Mouse (Mus musculus) right cerebral cortex, postnatal 14 days (tissue): ENCODE data around the gene Pth2r.

Source experiments
- DNase-seq: peaks from one replicate; pipeline ENCODE4 v3.0.0; 2022

Pth2r gene

DNA sequence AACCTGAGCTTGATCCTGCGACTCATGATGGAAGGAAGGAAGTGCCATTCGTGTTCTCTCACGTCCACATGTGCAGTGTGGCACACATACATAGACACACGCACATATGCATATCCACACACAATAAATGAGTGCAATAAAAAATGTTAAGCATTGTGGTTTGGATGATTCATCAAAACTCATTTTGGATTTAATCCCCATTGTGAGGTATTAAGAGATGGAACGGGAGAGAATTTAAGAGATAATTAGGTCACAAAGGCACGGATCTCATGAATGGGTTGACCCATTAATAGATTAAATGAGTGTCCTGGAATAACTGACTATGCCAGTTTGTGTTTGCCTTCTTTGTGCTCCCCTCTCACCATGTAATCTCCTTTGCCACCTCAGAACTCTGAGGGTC is at the start of gene Pth2r:
Pth2r (plus strand) TSS at position 301 of the 400 bp plus-strand sequence.
- no peak for DNase-seq

DNA sequence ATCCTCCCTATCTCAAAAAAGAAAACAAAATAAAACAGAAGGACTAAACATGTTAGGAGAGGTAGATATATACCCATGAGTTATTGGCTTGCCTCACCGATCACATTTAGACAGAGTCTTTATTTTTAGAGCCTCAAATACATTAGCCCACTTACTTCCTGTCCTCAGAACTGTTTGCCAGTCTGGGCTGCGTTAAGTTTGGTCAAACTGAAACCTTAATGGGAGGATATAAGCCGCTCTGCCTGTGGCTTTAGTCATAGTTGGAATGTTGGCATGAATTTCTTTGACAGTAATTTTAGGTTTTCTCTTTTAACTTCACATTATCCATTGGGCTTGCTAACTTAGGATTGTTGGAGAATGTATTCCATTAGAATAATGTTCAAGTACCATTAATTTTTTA is 44.1 kb upstream of the Pth2r start:
- DNase-seq, result no peak

DNA sequence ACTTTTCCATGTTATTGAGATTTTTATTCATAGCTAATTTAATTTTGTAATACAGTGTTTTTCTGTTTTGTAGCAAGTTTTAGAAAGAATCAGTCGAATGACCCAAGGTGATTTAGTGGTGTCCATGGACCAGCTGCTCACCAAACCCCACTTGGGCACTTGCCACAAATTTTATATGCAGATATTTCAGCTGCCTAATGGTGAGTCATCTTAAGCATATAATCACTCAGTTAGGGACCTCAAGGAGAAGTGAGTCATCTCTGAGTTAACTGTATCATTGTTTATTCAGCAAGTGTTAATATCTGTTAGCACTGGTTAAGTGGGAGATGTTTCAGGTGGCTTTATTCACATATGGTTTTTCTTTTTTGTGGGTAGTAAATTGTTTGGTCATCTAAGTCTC is 36.2 kb upstream of the Pth2r start:
- DNase-seq, result no peak

DNA sequence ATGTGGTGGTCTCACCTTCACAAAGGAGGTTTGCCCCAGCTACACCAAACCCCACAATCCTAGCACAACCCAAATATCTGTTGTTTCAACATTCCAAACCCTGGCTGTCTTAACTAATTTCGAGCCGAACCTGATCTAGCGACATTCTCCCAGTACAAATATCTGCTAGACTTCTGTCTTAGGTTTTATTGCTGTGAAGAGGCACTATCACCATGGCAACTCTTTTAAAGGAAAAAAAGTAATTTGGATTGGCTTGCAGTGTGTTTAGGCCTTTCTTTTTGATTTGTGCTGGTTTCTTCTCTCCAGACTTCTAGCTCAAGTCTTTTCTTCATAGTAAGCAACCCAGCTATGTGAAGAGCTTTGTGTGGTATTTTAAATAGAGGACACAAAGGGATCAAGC is 1.4 kb upstream of the Pth2r start:
- DNase-seq, result no peak

DNA sequence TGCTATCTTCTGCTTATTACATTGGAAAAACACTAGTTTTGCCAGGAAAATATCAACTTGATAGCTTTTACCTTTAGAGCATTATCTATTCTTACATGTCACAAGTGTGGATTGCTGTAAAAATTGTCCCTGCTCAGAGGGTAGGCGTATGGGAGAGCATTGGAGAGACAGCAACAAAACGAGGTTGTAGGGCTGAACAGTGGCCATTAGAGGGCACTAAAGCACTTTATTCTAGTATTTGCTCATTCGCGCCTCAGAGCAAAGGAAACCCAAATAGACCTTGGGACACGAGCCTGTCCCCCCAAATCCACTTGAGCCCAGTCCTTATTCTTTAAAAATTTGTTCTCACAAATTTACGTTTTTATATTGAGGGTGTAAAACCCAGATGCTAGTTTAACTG is 910 bp downstream of the Pth2r start:
- peak; percentile 43 for DNase-seq

DNA sequence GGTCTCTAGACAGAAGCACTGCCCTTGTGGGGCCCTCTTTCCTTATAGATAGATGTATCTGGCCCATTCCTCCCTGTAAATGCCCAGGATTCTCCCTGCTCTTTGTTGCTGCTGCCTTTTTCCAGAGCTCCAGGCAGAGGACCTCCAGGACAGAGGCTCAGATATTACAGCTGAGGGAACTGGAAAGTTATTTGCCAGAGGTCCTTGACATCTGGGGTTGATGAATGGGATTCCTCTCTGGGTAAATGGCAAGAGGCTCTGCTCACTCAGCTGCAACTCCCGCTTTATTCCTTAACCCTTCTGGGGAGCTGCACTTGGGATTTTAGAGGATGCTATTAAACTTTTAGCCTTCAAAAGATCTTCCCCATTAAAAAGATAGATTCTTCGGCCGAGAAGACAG is 26.6 kb downstream of the Pth2r start:
- no peak for DNase-seq

DNA sequence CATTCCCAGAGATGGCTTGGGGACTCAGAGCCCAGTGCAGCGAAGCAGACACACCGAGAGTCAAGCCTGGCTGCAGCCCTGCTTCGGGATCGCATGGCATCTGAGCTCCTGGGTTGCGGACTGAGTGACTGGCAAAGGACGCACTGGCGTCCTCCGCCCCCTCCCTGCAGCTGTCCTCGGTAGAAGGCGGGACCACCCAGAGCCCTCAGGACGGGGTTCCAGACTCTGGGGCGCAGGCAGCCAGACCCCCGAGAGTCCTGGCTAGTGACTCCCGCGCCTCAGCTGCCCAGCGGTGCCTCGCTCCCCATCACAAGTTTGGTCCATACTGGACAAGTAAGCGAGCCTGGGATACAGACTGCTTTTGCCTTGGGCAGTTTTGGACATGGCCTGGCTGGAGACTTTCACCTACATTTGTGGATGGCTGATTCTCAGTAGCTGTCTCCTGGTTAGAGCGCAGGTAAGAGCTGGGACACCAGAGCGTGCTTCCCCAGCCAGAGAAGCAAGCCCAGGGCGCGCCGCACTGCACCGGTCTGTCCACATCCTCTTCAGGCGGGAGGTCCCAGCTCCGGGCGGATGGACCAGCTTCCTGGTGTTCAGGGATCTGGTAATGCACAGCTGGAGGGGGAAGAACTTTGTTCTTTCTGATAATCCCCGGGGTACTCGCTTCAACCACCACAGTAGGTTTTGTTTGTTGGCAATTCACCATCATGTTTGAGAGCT is 29.5 kb downstream of the Pth2r start:
- peak; percentile 12 for DNase-seq

DNA sequence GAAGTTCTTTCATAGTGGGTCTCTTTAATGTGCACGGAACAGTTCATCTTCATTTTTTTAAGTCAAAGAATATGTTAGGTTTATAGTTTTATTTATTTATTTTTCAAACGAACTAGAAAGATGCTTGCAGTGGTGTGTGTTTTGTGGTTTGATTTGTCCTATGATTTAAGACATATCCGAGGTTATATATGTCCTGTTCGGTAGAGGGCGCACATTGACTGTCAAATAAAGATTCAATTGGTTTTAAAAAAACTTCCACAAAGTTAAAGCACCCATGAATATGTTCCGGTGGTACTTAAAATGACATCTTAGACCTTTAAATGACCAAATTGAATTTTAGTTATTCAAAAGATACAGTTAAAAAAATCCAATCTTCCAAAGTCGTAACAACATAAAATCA is 30.3 kb downstream of the Pth2r start:
- DNase-seq, result peak; percentile 50

DNA sequence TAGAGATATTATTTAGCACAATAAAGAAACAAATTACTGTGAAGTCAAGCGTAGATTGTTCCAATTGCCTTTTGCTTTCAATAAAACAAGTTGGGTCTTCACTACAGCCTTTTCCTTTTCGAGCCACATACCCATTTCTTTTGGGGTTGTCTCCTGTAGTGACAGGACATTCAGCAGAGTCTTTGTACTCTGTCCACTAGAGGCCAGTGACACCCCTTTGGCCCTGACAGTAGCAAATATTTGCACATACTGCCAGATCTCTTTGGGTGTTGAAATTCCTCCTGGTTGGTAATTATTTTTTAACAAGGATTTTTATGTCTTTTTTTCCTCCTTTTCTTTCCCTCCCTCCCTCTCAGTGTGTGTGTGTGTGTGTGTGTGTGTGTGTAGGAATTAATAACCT is 31.0 kb downstream of the Pth2r start:
- no peak for DNase-seq

DNA sequence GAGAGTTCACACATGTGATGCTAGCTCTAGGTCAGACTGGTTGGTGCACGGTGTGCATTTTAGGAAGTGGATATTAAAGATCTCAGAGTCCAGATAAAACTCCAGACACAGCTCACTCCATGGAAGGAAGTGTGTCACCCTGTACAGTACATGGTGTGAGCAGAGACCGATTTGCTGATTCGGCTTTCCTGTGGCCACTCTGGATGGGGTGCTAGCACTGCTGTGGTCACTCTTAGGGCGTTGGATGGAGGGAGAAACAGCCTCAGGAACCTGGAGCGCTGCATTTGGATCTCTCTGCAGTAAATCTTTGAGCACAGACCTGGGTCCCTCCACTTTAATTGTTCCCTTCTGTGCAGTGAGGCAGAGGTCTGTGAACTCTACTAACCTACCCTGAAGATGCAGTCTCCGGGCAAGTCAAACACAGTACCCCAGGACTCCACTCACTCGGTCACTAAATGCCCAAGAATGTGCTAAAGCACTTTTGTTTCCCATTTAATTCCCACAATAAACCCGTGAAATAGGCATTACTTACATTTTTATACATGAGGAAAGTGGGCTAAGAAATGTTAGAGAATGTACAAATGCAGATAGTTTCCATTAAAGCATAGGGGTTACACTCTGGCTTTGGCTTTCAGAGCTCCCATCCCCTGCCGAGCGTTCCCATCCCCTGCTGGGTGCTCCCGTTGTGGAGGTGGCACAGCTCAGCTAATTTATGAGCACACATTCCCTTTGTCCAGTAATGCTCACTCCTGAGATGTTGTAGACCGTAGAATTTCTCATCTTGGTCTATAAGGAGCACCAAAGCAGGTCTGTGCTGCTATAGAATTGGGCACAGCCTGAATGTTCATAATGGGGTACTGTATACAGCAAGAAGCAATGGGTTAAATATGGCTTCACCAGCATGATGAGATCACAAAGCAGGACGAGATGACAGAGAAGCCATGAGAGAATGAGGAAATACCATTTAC is 32.5 kb downstream of the Pth2r start:
- DNase-seq, result no peak

DNA sequence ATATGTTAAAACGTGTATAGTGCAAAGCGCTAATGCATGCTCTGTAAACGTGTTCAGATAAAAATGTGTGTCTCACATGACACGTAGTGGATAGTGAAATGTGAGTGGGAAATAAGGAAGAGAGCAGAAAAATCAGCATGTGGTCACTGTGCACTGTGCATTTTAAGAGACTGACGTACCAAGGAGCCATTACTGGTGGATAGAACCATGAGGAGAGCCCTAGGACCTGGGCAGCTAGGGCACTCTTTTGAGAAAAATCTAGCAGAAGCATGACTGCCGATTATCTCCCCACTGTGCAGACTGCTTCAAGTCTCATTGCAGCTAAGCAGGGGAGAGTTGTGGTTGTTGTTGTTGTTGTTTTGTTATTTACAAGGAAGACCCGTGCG is 33.2 kb downstream of the Pth2r start:
- DNase-seq, result no peak

DNA sequence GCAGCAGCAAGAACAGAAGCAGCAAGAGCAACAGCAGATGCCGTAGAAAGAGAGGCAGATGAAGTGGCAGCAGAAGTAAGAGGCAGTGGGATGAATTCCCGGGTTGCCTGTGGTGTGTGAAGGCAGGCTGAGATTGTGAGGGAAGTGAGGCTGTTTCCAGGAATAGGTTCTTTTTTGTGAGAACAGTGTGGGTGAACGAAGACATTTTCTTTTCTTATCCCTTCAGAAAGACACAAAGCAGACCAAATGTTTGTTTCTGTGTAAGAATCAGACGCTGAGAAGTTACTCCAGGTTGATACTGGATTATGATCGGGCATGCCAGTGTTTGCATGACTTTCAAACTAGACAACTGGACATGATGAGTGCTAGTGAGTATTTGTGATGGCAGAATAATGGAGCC is 52.2 kb downstream of the Pth2r start:
- peak; percentile 27 for DNase-seq

DNA sequence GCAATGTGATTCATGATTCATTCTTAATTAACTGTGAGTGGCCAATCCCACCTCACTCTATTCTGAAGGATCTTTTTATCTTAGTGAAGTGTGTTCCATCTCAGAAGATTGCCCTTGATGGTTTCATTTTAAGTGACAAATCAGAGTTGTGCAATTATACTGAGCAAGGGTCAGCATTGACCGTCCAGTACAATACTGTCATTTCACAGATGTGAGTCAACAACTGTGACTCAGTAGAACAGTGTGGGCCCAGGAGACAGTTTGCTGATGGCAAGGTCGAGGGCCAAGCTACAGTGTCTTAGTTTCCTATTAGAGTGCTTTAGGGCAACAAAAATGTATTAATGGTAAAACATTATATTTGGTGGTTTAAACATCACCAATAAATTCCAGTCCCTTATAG is 55.9 kb downstream of the Pth2r start:
- no peak for DNase-seq

DNA sequence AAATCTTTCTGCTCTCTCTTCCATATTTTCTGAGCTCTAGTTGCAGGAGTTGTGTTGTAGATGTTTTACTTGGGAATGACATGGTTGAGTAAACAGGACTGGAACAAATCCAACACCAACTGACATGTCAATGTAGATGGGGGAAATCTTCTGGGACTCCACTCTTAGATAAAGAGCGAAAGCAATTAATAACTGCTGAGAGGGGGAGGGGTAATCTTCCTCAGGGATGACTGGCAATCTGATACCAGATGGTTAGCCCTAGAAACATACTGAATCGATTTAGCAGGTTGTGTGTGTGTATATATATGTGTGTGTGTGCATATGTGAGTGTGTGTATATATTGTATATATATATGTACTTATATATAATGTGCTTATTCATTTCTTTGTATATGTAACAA is 58.4 kb downstream of the Pth2r start:
- no peak for DNase-seq

DNA sequence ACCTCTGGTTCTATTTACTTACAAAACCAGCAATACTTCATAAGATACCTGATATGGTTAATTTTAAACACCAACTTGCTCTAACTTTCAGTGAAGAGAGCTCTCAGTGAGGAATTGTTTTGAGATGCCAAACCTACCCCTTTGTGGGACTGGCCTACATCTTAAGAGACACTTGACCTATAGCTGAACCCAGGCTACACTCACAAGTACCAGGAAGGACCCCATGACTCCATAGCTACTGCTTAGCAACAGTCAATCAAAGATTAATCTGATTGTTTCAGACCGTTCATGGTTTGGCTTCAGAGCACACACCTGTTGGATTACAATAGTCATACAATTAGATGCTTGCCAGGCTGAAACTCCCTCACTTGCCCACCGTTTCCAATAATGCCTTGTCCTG is 71.1 kb downstream of the Pth2r start:
- no peak for DNase-seq

DNA sequence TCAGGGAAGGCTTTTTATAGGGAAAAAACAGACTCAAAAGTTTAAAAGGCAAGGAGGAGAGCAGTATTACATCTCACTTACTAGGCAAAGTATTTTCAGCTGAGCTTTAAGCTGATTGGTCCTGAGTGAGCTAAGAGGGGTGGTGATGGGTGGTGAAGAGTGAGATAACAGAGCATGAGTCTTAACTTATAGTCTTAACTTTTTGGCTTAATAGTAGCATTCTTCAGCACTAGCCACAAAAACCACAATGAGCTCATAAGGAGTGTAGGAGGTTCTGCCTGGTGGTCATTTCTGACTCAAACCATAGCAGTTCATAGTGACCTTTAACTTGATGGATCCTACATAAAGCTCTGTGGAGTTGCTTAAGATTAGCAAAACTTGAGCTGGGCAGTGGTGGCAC is 72.3 kb downstream of the Pth2r start:
- no peak for DNase-seq

DNA sequence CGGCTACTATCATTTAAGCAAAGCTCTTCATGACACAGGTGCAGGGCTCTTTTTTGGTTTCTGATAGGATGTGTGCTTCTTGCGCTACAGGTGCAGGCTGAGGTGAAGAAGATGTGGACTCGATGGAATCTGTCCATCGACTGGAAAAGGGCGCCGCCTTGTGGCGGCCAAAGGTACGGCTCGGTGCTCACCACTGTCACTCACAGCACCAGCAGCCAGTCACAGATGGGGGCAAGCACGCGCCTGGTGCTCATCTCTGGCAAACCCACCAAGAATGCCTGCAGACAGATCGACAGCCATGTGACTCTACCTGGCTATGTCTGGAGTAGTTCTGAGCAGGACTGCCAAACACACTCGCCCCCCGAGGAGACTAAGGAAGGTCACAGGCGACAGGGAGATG is 106.5 kb downstream of the Pth2r start:
- DNase-seq, result peak; percentile 15

DNA sequence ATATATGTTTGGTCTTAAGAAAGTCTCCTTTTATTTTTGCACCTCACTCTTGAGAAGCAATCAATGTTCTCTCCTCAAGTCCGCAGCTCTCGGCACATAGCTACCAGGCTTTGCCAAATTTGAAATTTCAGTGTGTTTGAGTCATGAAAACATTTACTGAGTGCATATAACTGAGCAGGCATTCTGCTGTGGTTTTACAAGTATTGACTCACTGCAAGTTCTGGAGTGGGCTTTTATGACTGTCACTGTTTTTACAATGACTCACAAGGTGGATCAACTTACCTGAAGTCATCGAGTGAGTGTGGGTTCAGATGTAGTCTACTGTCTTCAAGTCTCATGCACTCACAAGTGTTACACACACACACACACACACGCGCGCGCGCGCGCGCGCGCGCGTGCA is 107.8 kb downstream of the Pth2r start:
- no peak for DNase-seq

DNA sequence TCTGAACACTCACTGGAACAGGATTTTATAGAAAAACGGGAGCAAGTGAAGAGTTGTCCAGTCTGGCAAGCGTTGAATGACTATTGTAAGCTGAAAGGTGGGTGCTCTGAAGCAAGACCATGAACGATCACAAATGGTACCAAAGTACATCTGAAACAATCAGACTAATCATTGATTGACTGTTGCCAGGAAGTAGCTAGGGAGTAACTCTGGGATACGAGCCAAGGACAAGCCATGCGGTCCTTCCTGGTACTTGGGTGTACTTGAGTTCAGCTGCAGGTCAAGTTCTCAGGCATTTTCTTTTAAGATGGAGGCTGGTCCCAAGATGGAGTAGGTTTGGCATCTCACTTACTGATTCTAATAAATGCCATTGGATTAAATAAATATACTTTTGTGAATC is 125.6 kb downstream of the Pth2r start:
- DNase-seq, result no peak

DNA sequence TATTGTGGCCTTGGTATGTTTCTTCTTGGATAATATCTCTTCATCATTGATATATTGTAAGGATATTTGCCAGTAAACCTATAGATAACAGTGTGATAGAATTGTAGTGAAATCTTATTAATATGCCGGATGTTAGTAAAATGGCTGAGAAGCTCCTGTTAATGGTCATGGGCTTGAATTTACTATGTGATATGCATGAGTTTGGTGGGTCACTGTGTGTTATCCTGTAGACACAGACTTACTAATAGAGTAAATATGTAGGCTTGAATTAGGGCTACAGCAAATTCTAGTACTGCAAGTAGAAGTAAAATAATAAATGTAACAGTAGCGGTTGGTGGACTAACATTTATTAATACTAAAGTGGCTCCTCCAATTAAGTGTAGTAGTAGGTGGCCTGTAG is 139.1 kb downstream of the Pth2r start:
- DNase-seq, result no peak

DNA sequence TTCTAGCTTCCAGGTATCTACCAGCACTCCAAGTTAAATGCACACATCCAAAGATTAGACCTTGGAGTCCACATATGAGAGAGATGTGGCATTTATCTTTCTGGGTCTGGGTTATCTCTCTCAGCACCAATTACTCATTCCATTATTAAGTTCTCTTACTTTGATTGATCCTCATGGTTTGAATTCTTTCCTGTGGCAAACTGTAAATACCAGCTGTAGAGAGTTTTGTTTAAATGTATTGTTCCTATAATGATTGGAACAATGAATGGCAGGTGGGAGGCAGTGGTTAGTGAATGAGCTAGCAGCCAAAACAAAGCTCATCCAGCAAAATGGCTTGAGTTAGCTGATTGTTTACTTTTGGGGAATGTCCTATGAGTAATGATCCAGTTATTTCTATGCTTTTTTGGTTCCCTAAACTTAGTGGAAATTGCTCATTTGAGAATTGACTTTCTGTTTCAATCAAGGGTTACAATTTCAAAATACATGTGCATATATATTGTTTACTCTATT is 140.7 kb downstream of the Pth2r start:
- DNase-seq, result no peak
